Mouse (Mus musculus): ENCODE results near the gene Ccdc50. TPM values are rescaled to one million over a fixed set of nuclear protein-coding genes. Genes with fewer than 3 reads are reported as not detected.

Gene Ccdc50
- total RNA-seq, 2 experiments from 2014 or later: 78.4 to 82.4 TPM

- no peak for DNase-seq
- intact Hi-C loops (cut with DNase I): no loop called here
- no peak overlapping the region for H3K4me3 ChIP-seq
- H3K27ac ChIP-seq: peak overlapping the region; percentile 73
- TF ChIP-seq CTCF (IDR thresholded peaks at IDR 0.05): no peak
Observed at GRCm38 (mm10) chr16:27401579-27401978, 12.9 kb downstream of the Ccdc50 start.

DNA sequence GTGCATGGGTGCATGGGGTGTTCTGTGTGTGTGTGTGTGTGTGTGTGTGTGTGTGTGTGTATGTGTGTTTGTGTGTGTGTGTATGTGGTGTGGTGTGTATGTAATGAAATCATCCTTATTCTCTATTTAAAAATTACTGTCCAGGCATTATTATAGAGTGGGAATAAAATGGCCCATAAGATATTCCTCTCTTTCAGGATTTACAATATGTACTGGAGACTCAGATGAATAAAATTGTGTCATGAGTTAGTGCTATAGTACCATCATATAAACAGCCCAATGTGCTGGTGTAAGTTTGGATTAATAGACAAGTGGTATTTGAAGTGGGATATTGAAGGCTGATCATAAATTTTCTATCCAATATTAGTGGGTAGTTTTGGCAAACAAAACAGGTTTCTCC, 15.4 kb downstream of the Ccdc50 start:
- Histone ChIP-seq H3K4me3 (no peak overlapping the region), H3K27ac (no peak overlapping the region)
- intact Hi-C loops (cut with DNase I): no loop called here
- DNase-seq: no peak
- TF ChIP-seq CTCF (IDR thresholded peaks at IDR 0.05): no peak

DNA sequence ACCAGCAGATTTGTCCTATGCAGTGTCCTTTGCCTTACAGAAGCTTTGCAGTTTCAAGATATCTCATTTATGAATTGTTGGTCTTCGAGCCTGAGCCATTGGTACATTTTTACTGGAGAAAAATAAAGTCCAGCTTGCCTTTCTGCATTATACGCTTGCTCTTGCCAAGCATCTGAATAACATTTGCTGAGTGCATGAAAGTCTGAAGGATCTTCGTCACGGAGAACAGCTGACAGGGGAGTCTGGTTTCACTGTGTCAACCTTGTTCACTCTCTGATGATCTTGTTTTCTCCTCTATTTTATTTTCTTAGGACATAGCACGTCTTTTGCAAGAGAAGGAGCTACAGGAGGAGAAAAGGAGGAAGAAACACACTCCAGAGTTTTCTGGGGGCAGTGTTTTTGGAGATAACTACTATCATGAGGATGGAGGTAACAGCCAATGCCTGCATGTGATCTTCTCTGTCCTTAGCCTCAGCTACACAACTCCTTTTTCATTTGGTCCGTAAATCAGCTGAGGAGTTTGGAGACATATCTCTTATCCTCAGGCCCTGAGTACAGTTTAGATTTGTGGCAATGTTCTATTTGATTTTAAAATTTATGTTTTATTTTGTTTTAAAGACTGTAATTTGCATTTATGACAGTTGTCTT, 28.4 kb downstream of the Ccdc50 start:
- H3K27ac ChIP-seq: peak overlapping the region; percentile 96
- H3K4me3 ChIP-seq: peak overlapping the region; percentile 77
- TF ChIP-seq CTCF (IDR thresholded peaks at IDR 0.05): no peak
- peak; percentile 44 for DNase-seq
- intact Hi-C loops (cut with DNase I): loop anchor here (1.0 kb wide), 1 partner anchor 28 kb away; no protein-coding TSS in a partner anchor

DNA sequence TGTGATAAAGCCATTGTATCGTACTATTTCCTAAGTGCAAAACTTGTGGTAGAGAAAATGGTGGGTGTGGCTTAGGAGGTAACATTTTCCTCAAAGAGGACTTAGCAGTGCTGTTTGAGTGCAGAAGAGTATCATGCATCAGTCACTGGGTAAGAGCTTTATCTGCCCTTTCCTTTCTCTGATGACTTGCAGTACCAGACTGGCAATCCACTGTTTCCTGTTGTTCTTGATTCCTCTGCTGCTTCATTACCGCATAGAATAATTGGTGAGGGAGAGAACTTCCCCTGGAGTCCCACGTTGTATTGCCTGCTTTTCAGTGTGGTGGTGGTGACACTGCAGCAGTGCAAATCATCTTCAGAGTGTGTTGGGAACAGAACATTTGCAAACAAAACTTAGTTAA, 29.0 kb downstream of the Ccdc50 start:
- no peak for TF ChIP-seq CTCF (IDR thresholded peaks at IDR 0.05)
- intact Hi-C loops (cut with DNase I): loop anchor here (1.0 kb wide), 1 partner anchor 28 kb away; no protein-coding TSS in a partner anchor
- H3K4me3 ChIP-seq: peak overlapping the region; percentile 77
- DNase-seq: no peak
- peak overlapping the region; percentile 96 for H3K27ac ChIP-seq

GRCm38 (mm10) chr16:27420982-27421381, 32.3 kb downstream of the Ccdc50 start:
- TF ChIP-seq CTCF (IDR thresholded peaks at IDR 0.05): no peak
- intact Hi-C loops (cut with DNase I): no loop called here
- Histone ChIP-seq H3K27ac (no peak overlapping the region), H3K4me3 (peak overlapping the region; percentile 77; the same call in 1 of the 2 replicates)
- no peak for DNase-seq

GRCm38 (mm10) chr16:27435034-27435433, 46.4 kb downstream of the Ccdc50 start:
- DNase-seq: no peak
- intact Hi-C loops (cut with DNase I): no loop called here
- no peak overlapping the region for H3K27ac ChIP-seq
- no peak for TF ChIP-seq CTCF (IDR thresholded peaks at IDR 0.05)
- no peak overlapping the region for H3K4me3 ChIP-seq

DNA sequence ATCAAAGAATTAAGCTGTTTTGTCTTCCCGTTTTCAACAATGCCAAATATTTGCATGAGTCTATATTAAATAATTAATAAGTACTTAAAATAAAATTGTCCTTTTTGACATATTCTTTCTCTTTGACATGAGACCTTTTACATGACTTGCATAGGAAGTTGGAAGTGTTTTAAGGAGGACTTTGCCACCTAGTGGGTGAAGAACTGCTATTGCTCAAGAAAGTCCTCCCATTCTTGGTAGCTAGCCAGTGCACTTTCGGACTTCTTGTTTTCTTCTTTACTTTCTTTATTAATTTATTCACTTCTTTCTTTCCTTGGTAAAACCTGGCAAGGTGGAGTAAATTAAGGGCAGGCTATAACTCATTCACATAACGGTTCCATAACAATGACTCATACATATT, 55.3 kb downstream of the Ccdc50 start:
- DNase-seq: no peak
- H3K4me3 ChIP-seq: no peak overlapping the region
- no peak overlapping the region for H3K27ac ChIP-seq
- intact Hi-C loops (cut with DNase I): no loop called here
- peak; percentile 61 for TF ChIP-seq CTCF (IDR thresholded peaks at IDR 0.05)

DNA sequence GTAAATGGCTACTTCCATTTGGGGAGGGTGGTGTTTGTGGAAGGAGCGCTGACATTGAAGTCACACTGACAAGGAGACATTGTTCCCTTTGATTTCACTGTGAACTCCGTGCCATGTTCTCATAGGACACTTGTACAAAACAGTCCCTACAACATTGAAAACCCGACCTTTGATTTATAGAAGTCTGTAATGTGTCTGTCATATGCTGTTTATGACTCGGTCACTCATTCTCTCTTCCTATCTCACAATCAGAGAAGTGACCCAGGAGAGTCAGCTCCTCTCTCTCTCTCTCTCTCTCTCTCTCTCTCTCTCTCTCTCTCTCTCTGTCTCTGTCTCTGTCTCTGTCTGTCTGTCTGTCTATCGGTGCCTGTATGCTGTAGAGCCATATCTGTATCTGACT, 60.7 kb downstream of the Ccdc50 start:
- TF ChIP-seq CTCF (IDR thresholded peaks at IDR 0.05): no peak
- no peak overlapping the region for H3K27ac ChIP-seq
- H3K4me3 ChIP-seq: no peak overlapping the region
- no peak for DNase-seq
- intact Hi-C loops (cut with DNase I): no loop called here

DNA sequence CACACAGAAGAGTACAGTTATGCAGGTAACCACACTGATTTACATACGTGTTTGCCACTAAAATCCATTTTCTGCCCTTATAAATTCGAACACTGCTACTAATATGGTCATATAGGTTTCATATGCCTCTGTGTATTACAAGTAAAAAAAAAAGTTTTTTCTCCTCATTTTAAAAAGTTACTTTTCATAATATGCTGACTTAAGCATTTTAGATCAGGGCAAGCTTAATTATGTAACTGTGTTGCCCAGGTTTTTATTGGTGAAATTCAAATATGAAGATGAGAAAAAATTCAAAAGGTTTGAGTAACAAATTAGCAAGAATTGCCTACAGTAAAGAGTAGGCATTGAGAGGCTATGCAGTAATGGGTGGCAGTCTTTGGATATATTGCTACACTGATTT, 62.0 kb downstream of the Ccdc50 start:
- TF ChIP-seq CTCF (IDR thresholded peaks at IDR 0.05): no peak
- DNase-seq: no peak
- intact Hi-C loops (cut with DNase I): no loop called here
- H3K4me3 ChIP-seq: no peak overlapping the region
- H3K27ac ChIP-seq: no peak overlapping the region

- TF ChIP-seq CTCF (IDR thresholded peaks at IDR 0.05): no peak
- DNase-seq: peak; percentile 48
- no peak overlapping the region for H3K27ac ChIP-seq
- no peak overlapping the region for H3K4me3 ChIP-seq
- intact Hi-C loops (cut with DNase I): no loop called here
Observed at GRCm38 (mm10) chr16:27453396-27453795, 64.7 kb downstream of the Ccdc50 start.

- H3K4me3 ChIP-seq: no peak overlapping the region
- DNase-seq: no peak
- H3K27ac ChIP-seq: no peak overlapping the region
- no peak for TF ChIP-seq CTCF (IDR thresholded peaks at IDR 0.05)
- intact Hi-C loops (cut with DNase I): no loop called here
Observed at GRCm38 (mm10) chr16:27453823-27454222, 65.2 kb downstream of the Ccdc50 start.

- peak; percentile 79 for DNase-seq
- Histone ChIP-seq H3K27ac (no peak overlapping the region), H3K4me3 (no peak overlapping the region)
- intact Hi-C loops (cut with DNase I): loop anchor here (2.0 kb wide), 1 partner anchor 316 kb away; no protein-coding TSS in a partner anchor
- no peak; the same call in 1 of the 2 replicates for TF ChIP-seq CTCF (IDR thresholded peaks at IDR 0.05)
Observed at GRCm38 (mm10) chr16:27457273-27457672, 68.6 kb downstream of the Ccdc50 start.

DNA sequence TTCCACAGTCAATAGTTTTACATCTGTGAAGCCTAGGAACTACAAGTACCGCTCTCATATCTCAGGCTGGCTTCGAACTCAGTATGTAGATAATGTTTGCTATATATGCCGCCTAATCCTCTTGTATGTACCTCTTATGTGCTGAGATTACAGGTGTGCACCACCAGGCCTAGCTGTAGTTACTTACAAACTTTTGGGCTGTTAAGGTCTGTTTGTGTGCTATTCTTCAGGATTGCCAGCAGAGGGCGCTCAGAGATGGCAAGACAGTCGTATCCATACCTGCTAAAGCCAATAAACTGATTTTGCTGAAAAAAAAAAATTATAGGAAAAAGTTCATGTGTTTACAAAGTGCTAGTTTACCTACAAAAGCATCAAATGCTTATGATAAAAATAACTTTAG, 80.1 kb downstream of the Ccdc50 start:
- H3K4me3 ChIP-seq: no peak overlapping the region
- no peak overlapping the region for H3K27ac ChIP-seq
- peak; percentile 21 for DNase-seq
- intact Hi-C loops (cut with DNase I): loop anchor here (1.0 kb wide), 1 partner anchor 1022 kb away; no protein-coding TSS in a partner anchor
- peak; percentile 85 for TF ChIP-seq CTCF (IDR thresholded peaks at IDR 0.05)

DNA sequence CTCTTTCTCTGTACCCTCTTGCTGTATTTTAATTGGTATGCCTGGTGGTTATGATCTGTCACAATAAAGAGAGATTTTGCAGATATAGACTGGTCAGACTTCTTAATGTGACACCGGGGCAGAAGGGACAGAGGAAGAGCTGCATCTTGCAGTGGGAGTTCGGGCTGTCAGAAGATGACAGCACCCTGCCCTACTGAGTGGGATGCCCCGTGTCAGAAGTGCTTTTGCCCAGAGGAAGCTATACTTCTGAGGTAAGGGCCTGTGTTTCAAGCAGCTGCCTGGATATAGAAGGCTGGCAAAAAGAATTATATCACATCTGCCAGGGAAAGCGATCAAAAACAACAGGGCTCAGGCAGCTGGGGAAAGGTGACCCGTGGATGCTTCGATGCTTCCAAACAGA, 82.7 kb downstream of the Ccdc50 start:
- Histone ChIP-seq H3K27ac (no peak overlapping the region), H3K4me3 (no peak overlapping the region)
- no peak for DNase-seq
- TF ChIP-seq CTCF (IDR thresholded peaks at IDR 0.05): no peak
- intact Hi-C loops (cut with DNase I): no loop called here
